Mouse (Mus musculus): ENCODE data around the gene Calm1.
"Not testable (repeated sequence)": the region's sequence is repeated elsewhere in the genome, so short reads cannot be mapped to it uniquely, and the experiment has no call there.

Gene Calm1

DNA sequence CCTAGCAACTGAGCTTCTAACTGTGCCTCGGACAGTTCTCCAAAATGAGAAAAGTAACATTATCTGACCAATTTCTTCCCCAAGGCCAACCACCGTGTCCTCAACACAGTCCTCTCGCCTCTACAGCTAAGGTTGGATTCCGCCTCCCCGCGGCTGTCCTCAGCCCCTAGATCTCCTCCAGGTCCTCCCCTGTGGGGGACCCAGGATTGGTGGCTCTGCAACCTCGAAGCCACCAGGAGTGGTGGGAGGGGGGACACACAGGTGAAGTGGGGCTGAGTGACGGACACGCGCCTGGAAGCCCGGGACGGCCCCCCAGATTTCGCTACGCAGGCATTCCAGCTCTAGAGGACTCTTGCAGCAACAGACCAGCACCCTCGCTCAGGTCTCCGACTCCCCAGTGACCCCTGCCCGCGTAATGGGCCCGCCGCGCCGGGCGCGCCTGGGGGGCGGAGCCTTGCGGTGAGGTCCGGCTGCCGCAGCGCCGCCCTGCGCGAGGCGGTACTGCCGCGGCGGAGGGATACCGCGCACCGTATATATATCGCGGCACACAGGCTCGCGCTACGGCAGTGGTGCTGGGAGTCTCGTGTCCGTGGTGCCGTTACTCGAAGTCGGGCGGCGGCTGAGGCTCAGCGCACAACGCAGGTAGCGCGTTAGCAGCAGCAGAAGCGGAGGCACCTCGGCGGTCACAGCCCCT lies at the start of gene Calm1:
Gene Calm1 (plus strand): TSS at position 469 of the 694 bp plus-strand sequence.
- ATAC-seq (ENCODE audit: insufficient number of reproducible peaks, low FRiP score, low TSS enrichment), result peak; percentile 71

DNA sequence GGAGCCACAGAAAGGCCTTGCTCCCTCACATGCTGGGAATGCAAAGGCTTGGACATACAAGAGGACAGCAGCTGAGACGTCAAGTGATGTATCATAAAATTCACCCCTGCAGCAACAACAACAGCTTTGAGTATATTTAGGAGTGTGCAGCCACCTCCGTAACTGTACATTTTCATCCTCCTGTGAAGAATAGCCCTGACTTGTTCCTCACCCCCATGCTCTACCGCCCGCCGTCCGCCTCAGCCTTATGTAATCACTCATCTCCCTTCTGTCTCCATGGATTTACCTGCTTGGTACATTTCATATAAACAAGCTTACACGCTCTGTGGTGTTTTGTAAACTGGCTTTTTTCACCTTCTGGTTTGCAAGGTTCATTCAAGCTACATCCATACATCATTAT lies 46.8 kb upstream of the Calm1 start:
- ATAC-seq (ENCODE audit: insufficient number of reproducible peaks, low FRiP score, low TSS enrichment), result no peak

DNA sequence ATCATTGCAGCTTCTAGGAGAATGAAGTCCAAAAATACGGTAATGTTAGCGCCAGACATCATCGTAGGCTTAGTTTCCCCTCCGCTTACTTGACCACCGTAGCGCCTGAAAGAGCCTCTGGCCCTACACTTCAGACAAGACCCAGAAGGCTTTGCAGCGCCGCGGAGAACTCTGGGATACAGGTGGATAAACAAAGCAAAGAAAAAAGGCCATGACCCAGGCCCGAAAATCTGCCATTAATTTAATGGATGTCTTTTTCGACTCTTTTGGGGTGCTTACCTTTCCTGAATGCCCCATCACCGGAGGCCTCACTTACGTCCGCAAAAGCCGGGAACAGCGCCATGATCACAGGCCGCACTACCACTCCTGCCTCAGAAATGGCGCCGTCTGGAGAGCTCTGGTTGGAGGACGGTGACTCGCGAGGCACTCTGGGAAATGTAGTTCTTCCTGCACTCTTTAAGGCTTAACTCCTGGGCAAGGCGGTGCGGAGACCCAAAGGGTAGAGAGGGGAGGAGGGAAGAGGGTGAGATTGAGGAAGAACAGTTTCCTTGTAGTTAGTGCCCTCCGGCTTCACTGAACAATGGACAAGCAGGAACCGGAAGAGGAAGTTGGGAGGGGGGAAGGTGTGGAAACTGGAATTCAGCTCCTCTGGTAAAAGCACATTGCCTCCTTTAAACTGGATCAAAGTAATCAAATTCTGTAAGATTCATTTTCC lies 39.8 kb upstream of the Calm1 start, which contains the start of gene Nrde2:
Gene Nrde2 (minus strand): TSS at position 393 of the 715 bp plus-strand sequence.
- peak; percentile 98 for ATAC-seq (ENCODE audit: insufficient number of reproducible peaks, low FRiP score, low TSS enrichment)

DNA sequence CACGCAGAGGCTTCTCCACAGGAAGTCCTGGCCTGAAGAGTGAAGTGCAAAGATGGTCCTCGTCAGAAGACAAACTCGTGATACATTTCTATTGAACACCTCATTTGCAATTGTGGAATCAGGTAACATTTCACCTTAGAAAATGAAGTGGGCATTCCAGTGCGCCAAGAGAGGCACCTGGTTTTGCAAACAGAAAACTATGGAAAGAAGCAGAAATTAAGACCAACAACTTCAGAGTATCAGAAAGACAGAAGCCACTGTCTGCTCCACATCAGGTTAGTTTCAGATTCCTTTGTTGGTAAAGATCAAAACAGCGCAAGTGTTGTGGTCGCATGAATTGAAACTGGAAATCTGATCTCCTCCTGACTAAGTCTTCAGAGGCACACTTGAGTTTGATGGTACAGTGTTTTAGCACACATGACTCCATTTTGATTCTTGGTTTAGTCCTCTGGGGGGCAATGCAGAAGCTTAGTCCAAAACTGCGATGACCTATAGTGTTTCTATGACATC lies 34.2 kb upstream of the Calm1 start:
- no peak for ATAC-seq (ENCODE audit: insufficient number of reproducible peaks, low FRiP score, low TSS enrichment)

DNA sequence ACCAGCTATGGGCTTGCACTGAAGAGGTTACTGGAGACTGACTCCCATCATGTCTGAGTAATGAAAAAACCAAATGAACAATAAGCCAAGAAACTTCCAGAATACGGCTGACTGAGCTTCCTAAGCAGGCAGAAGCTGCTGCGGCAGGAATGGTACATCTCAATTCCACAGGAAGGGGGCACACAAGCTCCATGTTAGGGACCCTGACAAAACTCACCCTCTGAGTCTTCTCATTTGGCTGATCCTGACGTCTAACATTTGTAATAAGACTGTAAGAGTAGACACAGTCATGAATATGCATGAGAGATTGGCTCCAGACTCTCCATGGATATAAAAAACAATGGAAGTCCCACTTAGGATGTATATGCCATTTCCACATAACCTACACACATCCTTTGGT lies 33.1 kb upstream of the Calm1 start:
- no peak for ATAC-seq (ENCODE audit: insufficient number of reproducible peaks, low FRiP score, low TSS enrichment)

DNA sequence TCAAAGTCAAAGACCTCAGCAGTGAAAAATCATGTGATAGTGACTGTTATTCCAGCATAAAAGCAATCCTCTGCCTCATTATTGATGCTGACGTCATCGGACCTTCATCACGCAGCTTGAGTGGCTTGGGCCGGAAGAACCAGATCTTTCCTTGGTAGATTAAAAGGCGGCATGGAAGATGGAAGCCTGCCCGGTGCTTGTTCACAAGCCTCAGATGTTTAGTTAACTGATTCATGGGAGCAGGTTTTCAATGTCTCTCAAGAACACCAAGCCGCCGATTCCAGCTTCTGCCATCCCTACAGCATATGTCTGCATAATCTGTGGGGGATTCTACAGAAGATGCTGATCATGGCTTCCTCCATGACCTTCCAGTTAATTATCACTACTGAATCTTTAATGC lies 32.3 kb upstream of the Calm1 start:
- no peak for ATAC-seq (ENCODE audit: insufficient number of reproducible peaks, low FRiP score, low TSS enrichment)

DNA sequence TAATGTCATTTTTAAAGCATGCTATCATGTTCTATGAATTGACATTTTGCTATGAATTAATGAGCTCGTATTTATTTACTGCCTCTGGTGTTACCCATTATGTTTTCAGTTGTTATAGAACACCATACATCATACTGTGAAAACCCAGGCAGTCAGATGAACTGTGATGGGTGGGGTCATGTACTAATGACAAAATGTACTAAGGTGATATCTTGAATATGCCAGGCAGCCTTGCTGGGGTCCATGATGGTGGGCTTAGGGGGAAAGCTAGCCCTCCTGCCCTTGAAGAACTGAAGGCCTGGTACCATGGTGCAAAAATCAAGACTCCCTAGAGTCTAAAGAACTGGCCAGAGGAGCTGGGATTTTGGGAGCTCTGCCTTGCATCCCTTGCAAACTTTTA lies 31.7 kb upstream of the Calm1 start:
- no peak for ATAC-seq (ENCODE audit: insufficient number of reproducible peaks, low FRiP score, low TSS enrichment)

DNA sequence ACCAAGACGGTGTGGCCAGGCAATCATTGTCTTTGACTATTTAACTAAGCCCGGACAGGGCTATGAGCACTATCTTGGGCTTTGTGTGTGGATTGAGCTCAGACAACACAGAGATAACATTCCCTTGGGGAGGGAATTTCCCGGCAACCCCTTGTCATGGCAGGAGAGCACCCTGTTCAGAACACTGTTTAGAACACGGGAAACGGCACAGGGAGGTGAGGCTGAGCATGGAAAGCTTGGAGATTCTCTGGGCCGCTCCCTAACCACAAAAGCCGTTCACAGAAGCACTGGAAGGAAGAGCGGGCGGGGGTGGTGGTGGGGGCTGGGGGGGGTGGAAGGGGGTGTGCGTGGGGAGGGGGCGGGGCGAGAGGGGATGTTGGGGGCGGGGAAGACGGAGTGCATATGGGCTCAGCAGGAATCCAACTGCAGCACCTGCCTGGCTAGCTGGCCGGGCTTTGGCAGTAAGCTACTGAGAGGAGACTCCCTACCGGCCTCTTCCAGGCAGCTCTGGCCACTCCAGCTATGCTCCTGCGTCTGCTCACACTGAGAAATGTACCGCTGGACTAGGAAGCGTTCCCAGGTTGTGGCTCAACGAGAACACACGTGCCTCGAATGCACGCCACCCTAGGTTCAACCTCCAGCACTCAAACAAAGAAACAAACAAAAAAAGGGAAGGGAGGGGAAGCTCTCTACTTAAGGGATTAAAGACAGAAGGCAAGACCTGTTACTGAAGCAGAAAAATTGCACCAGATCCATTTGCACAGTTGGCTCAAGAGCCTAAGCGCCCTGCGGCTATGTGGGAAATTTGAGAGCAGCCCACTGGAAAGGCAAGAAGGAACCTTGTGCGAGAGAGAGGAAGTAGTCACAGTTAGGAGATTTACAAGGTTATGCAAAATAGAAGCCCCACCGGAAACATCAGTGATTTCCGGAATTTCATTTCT lies 31.0 kb upstream of the Calm1 start:
- ATAC-seq (ENCODE audit: insufficient number of reproducible peaks, low FRiP score, low TSS enrichment), result peak; percentile 88

DNA sequence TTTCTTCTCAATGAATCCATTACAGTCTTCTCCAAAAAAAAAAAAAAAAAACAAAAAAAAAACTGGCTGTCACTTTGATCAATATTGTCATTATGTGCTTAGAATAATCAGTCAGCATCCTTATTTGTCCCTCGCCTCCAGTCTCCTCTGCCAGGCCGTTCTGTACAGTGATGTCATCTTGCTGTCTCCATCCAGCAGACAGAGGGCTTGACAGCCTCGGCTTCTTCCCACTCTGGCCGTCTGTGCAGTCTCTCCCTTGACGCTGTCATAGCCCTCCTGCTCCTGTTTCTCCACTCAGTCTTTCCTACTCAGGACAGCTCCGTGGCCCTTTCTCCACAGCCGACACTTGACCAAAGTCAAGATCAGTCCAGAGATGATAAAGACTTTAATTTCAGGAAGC lies 26.8 kb upstream of the Calm1 start:
- no peak for ATAC-seq (ENCODE audit: insufficient number of reproducible peaks, low FRiP score, low TSS enrichment)

DNA sequence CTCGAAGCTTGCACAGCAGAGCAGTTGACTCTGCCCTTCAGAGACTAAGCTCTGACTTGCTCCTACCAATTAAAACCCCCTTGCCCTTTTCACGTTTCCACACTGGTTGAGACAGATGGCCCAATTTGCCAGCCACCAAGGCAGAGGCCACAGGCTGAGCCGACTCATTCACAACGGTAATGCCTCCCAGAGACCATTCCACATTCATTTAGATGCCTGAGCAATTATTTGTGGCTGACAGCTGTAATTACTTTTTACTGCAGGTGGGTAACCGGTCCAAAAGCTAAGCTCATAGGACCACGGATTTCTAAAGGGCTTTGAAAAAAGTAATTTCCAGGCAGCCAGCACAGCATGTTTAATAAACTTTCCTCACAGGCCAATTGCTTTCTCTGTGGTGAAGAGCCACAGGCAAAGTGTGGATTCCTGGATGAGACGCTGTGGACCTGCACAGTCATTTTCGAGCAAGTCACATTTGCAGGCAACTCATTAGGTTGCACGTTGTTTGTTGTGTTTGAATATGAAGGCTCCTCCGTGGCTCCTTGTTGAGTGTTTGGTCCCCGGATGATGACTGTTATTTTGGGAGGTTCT lies 22.7 kb upstream of the Calm1 start:
- no peak for ATAC-seq (ENCODE audit: insufficient number of reproducible peaks, low FRiP score, low TSS enrichment)

DNA sequence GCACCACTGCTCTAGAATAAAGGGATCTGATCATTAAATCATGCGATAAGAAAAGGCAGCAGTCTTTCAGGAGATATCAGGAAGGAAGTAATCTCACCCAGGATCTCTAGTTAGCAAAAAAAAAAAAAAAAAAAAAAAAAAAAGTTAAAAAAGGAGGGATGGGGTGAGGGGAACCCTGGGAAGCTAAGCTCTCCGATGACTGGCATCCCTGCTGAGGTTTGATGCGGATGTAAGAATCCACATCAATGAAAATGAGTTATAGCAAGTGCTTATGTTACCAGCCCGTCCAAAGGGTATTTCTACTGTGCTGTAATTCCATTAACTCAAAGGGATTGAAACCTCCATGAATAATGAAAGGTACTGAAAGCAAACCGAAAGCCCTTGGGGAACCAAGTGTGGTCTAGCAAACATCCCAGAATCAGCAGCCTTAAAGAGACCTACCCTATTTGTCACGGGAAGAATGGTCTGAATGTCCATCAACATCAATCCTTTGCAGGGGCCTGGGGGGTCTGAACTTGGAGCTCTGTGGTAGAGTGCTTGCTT lies 20.3 kb upstream of the Calm1 start:
- no peak for ATAC-seq (ENCODE audit: insufficient number of reproducible peaks, low FRiP score, low TSS enrichment)

DNA sequence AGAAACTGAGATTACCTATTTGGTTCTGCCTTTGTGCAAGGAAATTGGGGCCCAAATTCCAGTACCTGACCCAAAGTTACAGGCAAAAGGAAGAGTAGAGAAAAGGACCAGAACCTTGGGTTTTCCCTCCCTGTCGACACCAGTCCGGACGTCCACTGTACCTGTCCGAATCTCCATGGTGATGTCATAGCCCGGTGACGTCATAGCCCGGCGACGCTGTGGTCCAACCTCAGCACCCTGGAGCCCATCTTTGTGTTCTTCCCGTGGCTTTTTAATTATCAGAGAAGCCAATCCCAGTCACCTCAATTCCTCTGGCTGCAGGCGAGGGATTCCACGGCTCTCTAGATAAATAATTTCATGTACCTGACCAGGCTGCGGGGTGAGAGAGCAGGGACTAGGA lies 18.4 kb upstream of the Calm1 start:
- no peak for ATAC-seq (ENCODE audit: insufficient number of reproducible peaks, low FRiP score, low TSS enrichment)

DNA sequence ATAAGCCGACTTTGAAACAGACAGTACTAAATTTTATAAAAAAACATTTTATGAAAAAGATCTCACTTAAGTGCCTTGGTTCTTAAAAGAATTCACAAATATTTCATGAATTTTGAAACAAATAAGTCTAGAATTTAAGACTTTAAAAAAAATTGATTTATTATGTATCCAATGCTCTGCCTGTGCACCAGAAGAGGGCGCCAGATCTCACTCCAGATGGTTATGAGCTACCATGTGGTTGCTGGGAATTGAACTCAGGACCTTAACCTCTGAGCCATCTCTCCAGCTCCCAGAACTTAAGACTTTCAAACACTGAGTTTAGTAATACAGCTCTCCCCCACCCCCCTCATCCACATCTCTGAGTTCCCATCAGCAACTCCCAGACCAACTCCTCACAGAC lies 16.6 kb upstream of the Calm1 start:
- ATAC-seq (ENCODE audit: insufficient number of reproducible peaks, low FRiP score, low TSS enrichment), result no peak

DNA sequence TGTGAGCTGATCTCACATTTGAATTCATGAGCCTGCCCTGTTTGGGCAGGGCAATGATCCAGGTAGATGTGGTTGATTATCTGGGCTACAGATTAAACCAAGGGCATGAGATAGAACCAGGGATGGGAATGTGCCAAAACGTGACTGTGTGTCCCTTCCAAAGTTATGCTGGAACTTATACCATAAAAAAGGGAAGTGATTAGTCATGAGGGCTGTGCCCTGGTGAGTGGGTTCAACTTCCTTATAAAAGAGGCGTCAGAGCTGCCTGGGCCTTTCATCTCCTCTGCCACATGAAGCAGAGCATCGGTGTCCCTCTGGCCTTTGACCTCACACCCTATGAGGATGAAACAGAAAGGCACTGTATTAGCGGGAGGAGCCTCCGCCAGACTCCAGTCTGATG lies 15.3 kb upstream of the Calm1 start:
- ATAC-seq (ENCODE audit: insufficient number of reproducible peaks, low FRiP score, low TSS enrichment), result no peak

DNA sequence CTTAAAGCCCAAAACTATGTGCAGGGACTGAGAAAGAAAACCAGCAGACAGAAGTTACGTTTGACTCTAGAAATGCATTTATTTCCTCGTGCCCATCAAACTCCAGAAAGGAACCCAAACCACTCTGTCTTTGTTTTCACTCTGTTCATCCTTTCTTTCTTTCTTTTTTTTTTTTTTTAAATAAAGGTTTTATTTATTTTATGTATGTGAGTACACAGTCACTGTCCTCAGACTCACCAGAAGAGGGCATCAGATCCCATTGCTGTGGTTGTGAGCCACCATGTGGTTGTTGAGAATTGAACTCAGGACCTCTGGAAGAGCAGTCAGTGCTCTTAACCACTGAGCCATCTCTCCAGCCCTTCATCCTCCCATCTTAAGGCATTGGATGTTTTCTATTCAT lies 14.3 kb upstream of the Calm1 start:
- not testable (repeated sequence) for ATAC-seq (ENCODE audit: insufficient number of reproducible peaks, low FRiP score, low TSS enrichment)

DNA sequence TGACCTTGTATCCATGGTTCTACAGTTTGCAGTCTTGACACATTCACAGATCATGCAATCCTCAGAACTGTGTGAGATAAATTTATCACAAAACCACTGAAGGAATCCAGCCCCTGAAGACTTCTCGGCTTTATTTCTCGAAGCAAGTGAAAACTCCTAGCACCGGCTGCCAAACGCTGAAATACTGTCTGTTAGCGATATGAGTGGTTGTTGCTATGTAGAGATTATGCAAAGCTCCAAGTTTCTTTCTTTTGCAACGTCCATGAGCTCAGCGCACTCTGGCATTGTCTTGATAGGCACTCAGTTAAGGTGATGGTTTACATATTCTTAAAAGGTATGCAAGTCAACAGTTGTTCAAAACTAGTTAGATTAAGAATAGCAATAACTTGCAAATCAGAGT lies 13.3 kb upstream of the Calm1 start:
- ATAC-seq (ENCODE audit: insufficient number of reproducible peaks, low FRiP score, low TSS enrichment), result no peak

DNA sequence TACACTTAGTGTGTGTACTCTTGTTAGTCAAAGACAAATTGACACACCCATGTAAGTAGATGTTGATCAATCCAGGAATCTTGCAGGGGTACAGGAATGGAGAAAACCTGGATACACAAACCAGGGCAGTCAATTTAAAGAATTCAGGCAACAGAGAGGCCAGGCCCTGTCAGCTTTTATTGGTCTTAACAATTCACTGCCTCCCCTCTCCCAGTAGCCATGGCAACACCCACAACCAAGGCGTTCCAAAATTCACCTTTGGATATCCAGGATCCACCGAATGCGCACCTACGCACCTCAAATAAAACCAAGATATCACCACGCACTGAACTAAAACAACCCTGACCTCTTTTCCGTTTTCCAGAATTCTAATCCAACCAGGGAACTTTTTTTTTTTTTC lies 12.9 kb upstream of the Calm1 start:
- 0 out of 2 replicates have a peak, but pooled peaks have one; percentile 17 for ATAC-seq (ENCODE audit: insufficient number of reproducible peaks, low FRiP score, low TSS enrichment)

DNA sequence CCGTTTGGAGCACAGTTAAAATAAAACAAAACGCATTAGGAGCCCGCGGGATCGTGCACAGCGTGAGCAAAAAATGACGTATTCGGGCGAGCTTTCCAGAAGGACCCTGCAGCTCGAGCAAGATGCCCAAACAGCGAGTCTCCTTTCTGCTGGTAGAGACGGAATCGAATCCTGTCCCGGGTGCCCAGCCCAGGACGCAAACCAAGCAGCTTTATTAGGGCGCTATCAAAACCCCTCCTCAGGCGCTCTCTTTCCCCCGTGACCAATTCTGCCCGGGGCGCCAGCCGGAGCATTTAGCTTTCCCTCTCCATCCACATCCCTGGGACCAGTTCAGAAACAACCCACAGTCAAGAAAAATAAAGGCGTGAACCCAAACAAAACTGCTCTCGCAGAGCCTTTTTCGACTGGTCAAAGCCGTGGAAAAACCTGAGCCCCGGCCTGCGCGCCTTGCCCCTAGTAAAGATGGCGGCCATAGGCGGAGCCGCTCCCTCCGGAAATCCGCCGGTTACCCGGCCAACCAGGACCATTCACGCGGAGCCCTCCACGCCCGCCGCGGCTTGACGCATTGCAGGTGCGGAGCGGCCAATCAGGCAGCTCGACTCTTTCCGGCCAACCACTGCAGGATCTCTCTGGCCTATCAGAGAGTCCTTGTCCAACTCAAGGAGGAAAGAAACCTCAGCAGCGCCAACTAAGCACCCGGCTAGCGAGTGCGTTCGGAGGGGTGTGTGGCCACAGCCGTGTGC lies 12.1 kb upstream of the Calm1 start:
- ATAC-seq (ENCODE audit: insufficient number of reproducible peaks, low FRiP score, low TSS enrichment), result peak; percentile 94

DNA sequence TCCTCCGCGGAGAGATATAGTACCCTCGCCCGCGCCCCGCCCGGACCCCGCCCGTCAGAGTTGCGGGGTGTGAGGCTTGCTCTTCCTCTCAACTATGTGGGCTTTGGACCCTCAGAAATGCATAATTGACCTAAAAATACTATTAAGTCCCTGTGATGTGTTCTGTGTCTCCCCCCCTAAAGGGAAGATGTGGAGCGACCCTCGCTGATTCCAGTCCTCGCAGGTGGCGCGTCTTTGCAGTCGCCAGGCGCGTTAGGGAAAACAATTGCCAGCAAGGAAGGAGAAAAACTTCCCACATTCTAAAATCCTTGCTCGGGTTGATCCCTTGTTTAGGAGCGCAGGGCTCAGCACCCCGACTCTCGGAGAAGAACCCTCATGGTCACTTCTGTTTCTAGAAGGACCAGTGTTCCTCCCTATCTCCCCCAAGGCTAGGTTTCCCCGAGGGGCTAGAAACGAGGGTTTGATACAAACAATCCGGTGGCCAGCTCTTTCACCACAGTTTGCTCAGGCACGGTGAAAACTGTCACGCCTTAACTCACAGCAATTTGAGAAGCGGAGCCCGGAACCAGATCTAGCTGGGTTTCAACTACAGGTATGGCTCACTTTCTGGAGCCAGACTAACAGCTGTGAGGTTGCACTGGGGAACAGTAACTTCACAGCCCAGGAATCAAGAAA lies 11.3 kb upstream of the Calm1 start:
- ATAC-seq (ENCODE audit: insufficient number of reproducible peaks, low FRiP score, low TSS enrichment), result no peak

Data from cerebellum, adult (tissue).